Mouse (Mus musculus) brain, embryonic 14.5 days (tissue): ENCODE measurements around the gene Mitf.

ENCODE experiments used
- CTCF ChIP-seq: fragments of 200-500 bp; IDR thresholded peaks from 2 replicates; pipeline ENCODE4 v1.5.1; 2012; ENCODE audit warnings: inconsistent platforms, mild to moderate bottlenecking, moderate library complexity, borderline replicate concordance; ENCODE audit not compliant: insufficient read depth, insufficient read length; ENCODE audit errors: extremely low read depth
- POLR2A ChIP-seq: fragments of 200-500 bp; IDR thresholded peaks from 2 replicates; pipeline ENCODE4 v1.6.1; 2012; ENCODE audit warnings: mild to moderate bottlenecking, inconsistent platforms, borderline replicate concordance; ENCODE audit not compliant: poor library complexity, insufficient read depth, insufficient read length, severe bottlenecking; ENCODE audit errors: extremely low read depth

DNA sequence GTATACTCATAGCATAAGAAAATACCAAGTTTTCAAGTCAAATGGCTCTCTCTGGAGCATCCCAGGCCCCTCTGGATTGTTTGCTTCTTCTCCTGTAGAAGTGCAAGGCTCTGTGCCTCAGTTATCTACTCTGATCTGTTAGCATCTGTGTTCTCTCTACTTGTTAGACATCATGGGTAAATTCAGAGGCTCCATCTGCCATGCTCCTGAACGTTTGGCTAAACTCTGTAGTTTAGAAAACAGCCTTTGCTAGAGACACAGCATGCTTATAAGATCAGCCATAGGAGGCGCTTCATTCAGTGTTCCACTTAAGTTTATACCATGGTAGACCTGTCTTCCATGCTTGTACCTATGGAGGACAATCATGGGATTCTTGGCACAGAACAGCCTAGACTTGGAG lies 39.0 kb upstream of the Mitf start:
- TF ChIP-seq POLR2A (no peak), CTCF (no peak)
